Mouse (Mus musculus) bone marrow, adult 2 months (tissue): ENCODE measurements around the gene Arap1.

Experiments used
- CTCF ChIP-seq: fragments of 200-500 bp; IDR thresholded peaks from 2 replicates; pipeline ENCODE4 v1.5.1; 2011; ENCODE audit warnings: low read length, control low read depth; ENCODE audit not compliant: control insufficient read depth, insufficient read depth
- POLR2A ChIP-seq: fragments of 200-500 bp; IDR thresholded peaks from 2 replicates; pipeline ENCODE4 v1.6.1; 2011; ENCODE audit warnings: low read depth, mild to moderate bottlenecking, control low read depth, low read length, borderline replicate concordance; ENCODE audit not compliant: control insufficient read depth

- no peak for TF ChIP-seq CTCF
- TF ChIP-seq POLR2A, result no peak
Measured at GRCm38 (mm10) chr7:101361021-101361420, 13.2 kb downstream of the Arap1 start.
